Mouse (Mus musculus): ENCODE measurements around the gene Serf2.

DNA sequence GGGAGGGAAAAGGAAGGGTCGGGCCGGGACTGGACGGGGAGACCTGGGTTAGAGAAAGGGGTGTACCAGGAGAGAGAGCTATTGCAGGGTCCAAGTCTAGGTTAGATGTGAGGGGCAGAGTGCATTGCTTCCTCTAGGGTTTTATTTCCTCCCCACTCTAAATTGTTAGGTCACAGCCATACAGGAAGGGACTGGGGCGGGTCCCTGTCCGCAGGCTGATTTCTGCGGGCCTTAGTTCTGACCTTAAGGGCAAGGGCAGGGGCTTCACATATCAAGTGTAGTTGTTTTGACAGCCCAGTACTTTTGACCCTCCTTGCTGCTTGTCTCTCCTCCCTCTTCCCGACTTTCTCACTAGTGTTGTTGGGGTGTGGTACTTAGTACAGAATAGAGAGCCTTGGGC is 1.1 kb downstream of the Serf2 start:
- TF ChIP-seq POLR2A (IDR thresholded peaks at IDR 0.05; ENCODE audit: insufficient read depth, low read depth, low read length) (no peak), CTCF (IDR thresholded peaks at IDR 0.05; ENCODE audit: insufficient read depth, low read depth, low read length) (no peak)

Measured in olfactory bulb, adult 2 months (tissue).